ENCODE assay signal across 9 mouse cellular contexts in genomic region chrX:6261469-6261868, GRCm38 (mm10). TPM values are rescaled to one million over a fixed set of nuclear protein-coding genes. Genes with fewer than 3 reads are reported as not detected.
DNase-seq lines count a peak whose midpoint lies in the region; ATAC-seq and TF ChIP-seq lines count a peak whose summit lies in the region.
"Had no signal": no experiment of that assay in that cellular context is flagged by ENCODE, and none has a peak within 500 bp of the region (broad histone marks: within the 10 kb centered on the region; RNA-seq: fewer than 3 reads in every experiment).

No protein-coding gene starts in this region.

- DNase-seq in 3T3-L1 (ENCODE audit: low read depth, low spot score), result peak; percentile 89
- DNase-seq in adrenal gland, adult 2 months, result peak; percentile 49
- DNase-seq in gastrocnemius, postnatal 25 days, result peak; percentile 8
- peak; percentile 58 for DNase-seq in limb, embryonic 14.5 days (ENCODE audit: low spot score)
- DNase-seq in testis, postnatal 14 days (ENCODE audit: low spot score), result peak; percentile 5

- H3K36me3 ChIP-seq in kidney, embryonic 16.5 days (ENCODE audit: insufficient read depth, low read length), result no peaks in the 10 kb centered on the region
- no peaks in the 10 kb centered on the region for H3K36me3 ChIP-seq in limb, embryonic 14.5 days (ENCODE audit: control insufficient read depth, insufficient read depth, low read length)
- H3K36me3 ChIP-seq in neural tube, embryonic 12.5 days, result no peaks in the 10 kb centered on the region
- H3K36me3 ChIP-seq: embryonic facial prominence, embryonic 12.5 days had no signal

- H3K27ac ChIP-seq in cortical plate, adult 2 months (ENCODE audit: insufficient read depth, low read length), result no peak overlapping the region
- no peak overlapping the region for H3K27ac ChIP-seq in kidney, embryonic 16.5 days (ENCODE audit: low read length)
- no peak overlapping the region for H3K27ac ChIP-seq in limb, embryonic 14.5 days (replicated peaks; ENCODE audit: low read depth, low read length)
- H3K27ac ChIP-seq in neural tube, embryonic 12.5 days, result no peak overlapping the region
- H3K27ac ChIP-seq: embryonic facial prominence, embryonic 12.5 days had no signal

- ATAC-seq in kidney, embryonic 16.5 days (ENCODE audit: low FRiP score, low TSS enrichment), result peak; percentile 61; the same call in 1 of the 2 replicates
- no peak; the same call in 1 of the 2 replicates for ATAC-seq in limb, embryonic 14.5 days (ENCODE audit: low FRiP score, low read depth)
- ATAC-seq in neural tube, embryonic 12.5 days (ENCODE audit: low FRiP score, low read depth), result peak; percentile 79; the same call in 1 of the 2 replicates

- H3K4me1 ChIP-seq in cortical plate, adult 2 months (ENCODE audit: control insufficient read depth, insufficient read depth, low read length), result no peaks in the 10 kb centered on the region
- no peaks in the 10 kb centered on the region for H3K4me1 ChIP-seq in kidney, embryonic 16.5 days (ENCODE audit: insufficient read depth, low read length)
- no peaks in the 10 kb centered on the region for H3K4me1 ChIP-seq in limb, embryonic 14.5 days (ENCODE audit: control insufficient read depth, insufficient read depth, low read length)
- H3K4me1 ChIP-seq in neural tube, embryonic 12.5 days, result no peaks in the 10 kb centered on the region
- H3K4me1 ChIP-seq: embryonic facial prominence, embryonic 12.5 days had no signal

- 79% methylated on average over 1 of the region's 1 CpGs for WGBS in kidney, embryonic 16.5 days
- WGBS in limb, embryonic 14.5 days, result 76% methylated on average over 1 of the region's 1 CpGs
- 73% methylated on average over 1 of the region's 1 CpGs for WGBS in neural tube, embryonic 12.5 days

- H3K9ac ChIP-seq in kidney, embryonic 16.5 days (replicated peaks; ENCODE audit: low read length), result no peak overlapping the region
- H3K9ac ChIP-seq in limb, embryonic 14.5 days (ENCODE audit: low read depth, low read length, severe bottlenecking), result no peak overlapping the region
- no peak overlapping the region for H3K9ac ChIP-seq in neural tube, embryonic 12.5 days
- H3K9ac ChIP-seq: embryonic facial prominence, embryonic 12.5 days had no signal

- H3K4me3 ChIP-seq in cortical plate, adult 2 months (ENCODE audit: insufficient read depth, low read length), result no peak overlapping the region
- no peak overlapping the region for H3K4me3 ChIP-seq in kidney, embryonic 16.5 days (ENCODE audit: low read length)
- no peak overlapping the region for H3K4me3 ChIP-seq in limb, embryonic 14.5 days (replicated peaks; ENCODE audit: low read length)
- no peak overlapping the region for H3K4me3 ChIP-seq in neural tube, embryonic 12.5 days
- H3K4me3 ChIP-seq: embryonic facial prominence, embryonic 12.5 days had no signal

- no peak overlapping the region for H3K4me2 ChIP-seq in kidney, embryonic 16.5 days (replicated peaks; ENCODE audit: low read depth, low read length)
- no peak overlapping the region for H3K4me2 ChIP-seq in limb, embryonic 14.5 days (replicated peaks; ENCODE audit: low read depth, low read length, severe bottlenecking)
- H3K4me2 ChIP-seq in neural tube, embryonic 12.5 days (replicated peaks), result no peak overlapping the region
- H3K4me2 ChIP-seq: embryonic facial prominence, embryonic 12.5 days had no signal

- TF ChIP-seq CTCF in cortical plate, adult 2 months (IDR thresholded peaks at IDR 0.05; ENCODE audit: extremely low read depth, insufficient read depth, low read length), result peak; percentile 77

- TF ChIP-seq POLR2A in cortical plate, adult 2 months (IDR thresholded peaks at IDR 0.05; ENCODE audit: extremely low read depth, insufficient read depth, low read length), result no peak
- no peak for TF ChIP-seq POLR2A in limb, embryonic 14.5 days (IDR thresholded peaks at IDR 0.05; ENCODE audit: borderline replicate concordance, extremely low read depth, insufficient read depth, insufficient read length)

- no peaks in the 10 kb centered on the region for H3K9me3 ChIP-seq in kidney, embryonic 16.5 days (ENCODE audit: low read length)
- H3K9me3 ChIP-seq in limb, embryonic 14.5 days (ENCODE audit: control insufficient read depth, low read length), result no peaks in the 10 kb centered on the region
- H3K9me3 ChIP-seq in neural tube, embryonic 12.5 days, result no peaks in the 10 kb centered on the region
- H3K9me3 ChIP-seq: embryonic facial prominence, embryonic 12.5 days had no signal

- no peaks in the 10 kb centered on the region for H3K27me3 ChIP-seq in kidney, embryonic 16.5 days (ENCODE audit: insufficient read depth, low read length)
- H3K27me3 ChIP-seq in limb, embryonic 14.5 days (ENCODE audit: control insufficient read depth, insufficient read depth, low read length), result no peaks in the 10 kb centered on the region
- H3K27me3 ChIP-seq in neural tube, embryonic 12.5 days (replicated peaks), result no peaks in the 10 kb centered on the region
- H3K27me3 ChIP-seq: embryonic facial prominence, embryonic 12.5 days had no signal

RNA-seq across cellular contexts. Expression of gene Bmp15, which starts 59.1 kb away (rescaled TPM):
- under 1 TPM; 0.10 to 0.26 TPM for total RNA-seq in adrenal gland, adult 2 months (2021)
- polyA plus RNA-seq in adrenal gland, adult 2 months (2012; rRNA removed), result 0.04 TPM in 1 of 2 replicates, not detected in the other
- 0.15 TPM in 2 replicates for polyA plus RNA-seq in cortical plate, adult 2 months (2012; rRNA removed)
- not detected for total RNA-seq in gastrocnemius, postnatal 25 days (2021)
- 0.05 and 0.06 TPM in 2 replicates for polyA plus RNA-seq in kidney, embryonic 16.5 days (2015; fragmentation: Nextera tagmentation; extraction: Ambion mirVana)
- polyA plus RNA-seq in limb, embryonic 14.5 days (2012; rRNA removed), result 0.28 and 0.32 TPM in 2 replicates
- polyA plus RNA-seq in limb, embryonic 14.5 days (2014; fragmentation: Nextera tagmentation; extraction: Ambion mirVana), result 0.36 and 0.46 TPM in 2 replicates
- polyA plus RNA-seq in neural tube, embryonic 12.5 days (2016; fragmentation: Nextera tagmentation; extraction: Ambion mirVana), result 0.06 TPM in 1 of 2 replicates, not detected in the other
- polyA plus RNA-seq: embryonic facial prominence, embryonic 12.5 days had no signal

Comparison
In these comparisons a context has a peak if more than half of its experiments do, and no peak if none do; other contexts are left out.
1. DNase-seq: peak in every context shown above with its lines; median percentile 89 in 3T3-L1; 58 in limb, embryonic 14.5 days; 49 in adrenal gland, adult 2 months; 8 in gastrocnemius, postnatal 25 days; 5 in testis, postnatal 14 days.